Mouse (Mus musculus): ENCODE results near the gene Msantd3.

GRCm38 (mm10) chr4:48578399-48578798 lies 38.7 kb downstream of the Msantd3 start:
- TF ChIP-seq EP300 (IDR thresholded peaks at IDR 0.05; ENCODE audit: low read length) (no peak), POLR2A (IDR thresholded peaks at IDR 0.05; ENCODE audit: low read depth, low read length) (no peak), CTCF (conservative IDR thresholded peaks at IDR 0.05 in 1 of 2, IDR thresholded peaks at IDR 0.05 in 1 of 2; ENCODE audit: low read depth in 2 of 2, low read length in 2 of 2) (no peak), JUN (IDR thresholded peaks at IDR 0.05; ENCODE audit: insufficient read depth, low read depth, low read length) (no peak), CHD1 (IDR thresholded peaks at IDR 0.05; ENCODE audit: low read depth, low read length) (no peak)

All from CH12.LX (cell line).